Mouse (Mus musculus) kidney, embryonic 16.5 days (tissue): ENCODE results near the gene Ctnna2. TPM values are rescaled to one million over a fixed set of nuclear protein-coding genes. Genes with fewer than 3 reads are reported as not detected.

Experiments used
- ATAC-seq: fragments of 200-750 bp; cut with Nextera tagmentation; 2 replicates; pipeline ENCODE4 v1.8.0; 2017; ENCODE audit warnings: moderate TSS enrichment; ENCODE audit not compliant: low FRiP score, low TSS enrichment
- H3K27ac ChIP-seq: fragments of 300-500 bp; sonication (generic); 2 replicates; pipeline ENCODE4 v1.5.1; 2014; ENCODE audit warnings: low read length
- H3K27me3 ChIP-seq: fragments of 300-500 bp; sonication (generic); 2 replicates; pipeline ENCODE4 v1.6.1; 2014; ENCODE audit warnings: low read length, control low read depth, mixed read lengths; ENCODE audit not compliant: insufficient read depth
- H3K36me3 ChIP-seq: fragments of 300-500 bp; sonication (generic); 2 replicates; pipeline ENCODE4 v1.6.1; 2014; ENCODE audit warnings: low read length, control low read depth, mixed read lengths; ENCODE audit not compliant: insufficient read depth
- H3K4me1 ChIP-seq: fragments of 300-500 bp; sonication (generic); 2 replicates; pipeline ENCODE4 v1.6.1; 2014; ENCODE audit warnings: low read length, control low read depth, mixed read lengths; ENCODE audit not compliant: insufficient read depth
- H3K4me2 ChIP-seq: fragments of 300-500 bp; sonication (generic); replicated peaks from 2 replicates; pipeline ENCODE4 v1.6.1; 2014; ENCODE audit warnings: low read depth, low read length
- H3K4me3 ChIP-seq: fragments of 300-500 bp; sonication (generic); 2 replicates; pipeline ENCODE4 v1.5.1; 2014; ENCODE audit warnings: mild to moderate bottlenecking, low read length
- H3K9ac ChIP-seq: fragments of 300-500 bp; sonication (generic); replicated peaks from 2 replicates; pipeline ENCODE4 v1.6.1; 2014; ENCODE audit warnings: low read length
- H3K9me3 ChIP-seq: fragments of 300-500 bp; sonication (generic); 2 replicates; pipeline ENCODE4 v1.6.1; 2016; ENCODE audit warnings: low read length, control low read depth
- WGBS: fragments of 180-500 bp; shearing (Covaris S2); extraction: QIAGEN DNeasy Blood & Tissue Kit; methylation state at CpG from one replicate; pipeline ENCODE4 v1.1.7; 2014; 5-methylcytosine and 5-hydroxymethylcytosine counted together
- polyA plus RNA-seq: library from polyadenylated mRNA; unstranded; fragments of >200 nt; fragmentation: Nextera tagmentation; extraction: Ambion mirVana; gene quantifications from 2 replicates; pipeline ENCODE4 v1.2.1, GENCODE M21; 2015

The Ctnna2 gene
- polyA plus RNA-seq, 1 experiment from 2014 or later = 0.91 TPM

- Histone ChIP-seq H3K9ac (no peak overlapping the region), H3K27me3 (no peaks in the 10 kb centered on the region), H3K4me1 (no peaks in the 10 kb centered on the region), H3K4me3 (no peak overlapping the region), H3K4me2 (no peak overlapping the region), H3K9me3 (no peaks in the 10 kb centered on the region), H3K36me3 (no peaks in the 10 kb centered on the region), H3K27ac (no peak overlapping the region)
- WGBS = 55% methylated on average over 16 of the region's 16 CpGs
- peak; percentile 77 for ATAC-seq
Observed at GRCm38 (mm10) chr6:77222849-77223638, 756.5 kb downstream of the Ctnna2 start.

GRCm38 (mm10) chr6:77220776-77221175, 758.7 kb downstream of the Ctnna2 start:
- no peak for ATAC-seq
- 86% methylated on average over 4 of the region's 4 CpGs for WGBS
- Histone ChIP-seq H3K27ac (no peak overlapping the region), H3K27me3 (no peaks in the 10 kb centered on the region), H3K9ac (no peak overlapping the region), H3K4me3 (no peak overlapping the region), H3K4me2 (no peak overlapping the region), H3K4me1 (no peaks in the 10 kb centered on the region), H3K9me3 (no peaks in the 10 kb centered on the region), H3K36me3 (no peaks in the 10 kb centered on the region)

- H3K36me3 ChIP-seq = no peaks in the 10 kb centered on the region
- H3K4me3 ChIP-seq = no peak overlapping the region
- no peak overlapping the region for H3K27ac ChIP-seq
- H3K9ac ChIP-seq = no peak overlapping the region
- ATAC-seq = no peak; the same call in 1 of the 2 replicates
- no peaks in the 10 kb centered on the region for H3K27me3 ChIP-seq
- no peaks in the 10 kb centered on the region for H3K9me3 ChIP-seq
- H3K4me1 ChIP-seq = peaks cover 10% of the 10 kb centered on the region
- H3K4me2 ChIP-seq = no peak overlapping the region
Observed at GRCm38 (mm10) chr6:77218875-77219274, 760.6 kb downstream of the Ctnna2 start.

- no peak overlapping the region for H3K4me3 ChIP-seq
- no peak overlapping the region for H3K27ac ChIP-seq
- no peak for ATAC-seq
- H3K9ac ChIP-seq = no peak overlapping the region
- H3K9me3 ChIP-seq = no peaks in the 10 kb centered on the region
- H3K4me2 ChIP-seq = no peak overlapping the region
- H3K4me1 ChIP-seq = peaks cover 20% of the 10 kb centered on the region
- 50% methylated on average over 4 of the region's 4 CpGs for WGBS
- no peaks in the 10 kb centered on the region for H3K27me3 ChIP-seq
- H3K36me3 ChIP-seq = no peaks in the 10 kb centered on the region
Observed at GRCm38 (mm10) chr6:77215322-77215721, 764.2 kb downstream of the Ctnna2 start.

- WGBS = 3% methylated on average over 3 of the region's 3 CpGs
- no peaks in the 10 kb centered on the region for H3K27me3 ChIP-seq
- ATAC-seq = peak; percentile 92
- H3K9me3 ChIP-seq = no peaks in the 10 kb centered on the region
- no peak overlapping the region for H3K4me2 ChIP-seq
- H3K27ac ChIP-seq = peak overlapping the region; percentile 29; the same call in 1 of the 2 replicates
- no peak overlapping the region for H3K9ac ChIP-seq
- no peak overlapping the region for H3K4me3 ChIP-seq
- H3K4me1 ChIP-seq = peaks cover 20% of the 10 kb centered on the region
- H3K36me3 ChIP-seq = no peaks in the 10 kb centered on the region
Observed at GRCm38 (mm10) chr6:77213757-77214409, 765.6 kb downstream of the Ctnna2 start.

- Histone ChIP-seq H3K4me2 (no peak overlapping the region), H3K4me3 (no peak overlapping the region), H3K4me1 (peaks cover 14% of the 10 kb centered on the region), H3K27me3 (no peaks in the 10 kb centered on the region), H3K36me3 (no peaks in the 10 kb centered on the region), H3K9ac (no peak overlapping the region), H3K27ac (no peak overlapping the region), H3K9me3 (no peaks in the 10 kb centered on the region)
- no peak for ATAC-seq
- WGBS = 40% methylated on average over 3 of the region's 3 CpGs
Observed at GRCm38 (mm10) chr6:77209929-77210328, 769.6 kb downstream of the Ctnna2 start.

- no peak overlapping the region for H3K4me3 ChIP-seq
- ATAC-seq = no peak
- 52% methylated on average over 1 of the region's 1 CpGs for whole genome bisulfite sequencing
- no peak overlapping the region for H3K4me2 ChIP-seq
- H3K9ac ChIP-seq = no peak overlapping the region
- H3K27ac ChIP-seq = no peak overlapping the region
- H3K27me3 ChIP-seq = no peaks in the 10 kb centered on the region
- H3K9me3 ChIP-seq = no peaks in the 10 kb centered on the region
- H3K4me1 ChIP-seq = peaks cover 14% of the 10 kb centered on the region
- H3K36me3 ChIP-seq = no peaks in the 10 kb centered on the region
Observed at GRCm38 (mm10) chr6:77209183-77209582, 770.3 kb downstream of the Ctnna2 start.

GRCm38 (mm10) chr6:77199375-77199774, 780.1 kb downstream of the Ctnna2 start:
- ATAC-seq = no peak
- H3K36me3 ChIP-seq = no peaks in the 10 kb centered on the region
- no peak overlapping the region for H3K27ac ChIP-seq
- no peaks in the 10 kb centered on the region for H3K9me3 ChIP-seq
- no peak overlapping the region for H3K4me3 ChIP-seq
- no peaks in the 10 kb centered on the region for H3K4me1 ChIP-seq
- no peak overlapping the region for H3K9ac ChIP-seq
- H3K27me3 ChIP-seq = no peaks in the 10 kb centered on the region
- WGBS = 59% methylated on average over 2 of the region's 2 CpGs
- H3K4me2 ChIP-seq = no peak overlapping the region

- Histone ChIP-seq H3K4me3 (no peak overlapping the region), H3K9ac (no peak overlapping the region), H3K27me3 (no peaks in the 10 kb centered on the region), H3K27ac (no peak overlapping the region), H3K36me3 (no peaks in the 10 kb centered on the region), H3K4me1 (no peaks in the 10 kb centered on the region), H3K9me3 (no peaks in the 10 kb centered on the region), H3K4me2 (no peak overlapping the region)
- 86% methylated on average over 3 of the region's 3 CpGs for WGBS
- ATAC-seq = no peak
Observed at GRCm38 (mm10) chr6:77196650-77197049, 782.8 kb downstream of the Ctnna2 start.

- Histone ChIP-seq H3K36me3 (no peaks in the 10 kb centered on the region), H3K4me1 (no peaks in the 10 kb centered on the region), H3K9ac (no peak overlapping the region), H3K4me3 (no peak overlapping the region), H3K9me3 (no peaks in the 10 kb centered on the region), H3K4me2 (no peak overlapping the region), H3K27ac (no peak overlapping the region), H3K27me3 (no peaks in the 10 kb centered on the region)
- WGBS = 82% methylated on average over 4 of the region's 4 CpGs
- ATAC-seq = no peak
Observed at GRCm38 (mm10) chr6:77191635-77192034, 787.9 kb downstream of the Ctnna2 start.
